Mouse (Mus musculus) ovary, adult 18-20 months (tissue): Measurements from ENCODE around the gene Spats2.
"Not testable (repeated sequence)": the region's sequence is repeated elsewhere in the genome, so short reads cannot be mapped to it uniquely, and the experiment has no call there.

Experiments used
- DNase-seq: peaks from one replicate; pipeline ENCODE4 v3.0.0; 2022; ENCODE audit warnings: low spot score, mixed read lengths

Spats2 gene

GRCm38 (mm10) chr15:99138389-99138788 lies 12.7 kb downstream of the Spats2 start:
- DNase-seq: no peak

GRCm38 (mm10) chr15:99139669-99140068 lies 14.0 kb downstream of the Spats2 start:
- DNase-seq: no peak

DNA sequence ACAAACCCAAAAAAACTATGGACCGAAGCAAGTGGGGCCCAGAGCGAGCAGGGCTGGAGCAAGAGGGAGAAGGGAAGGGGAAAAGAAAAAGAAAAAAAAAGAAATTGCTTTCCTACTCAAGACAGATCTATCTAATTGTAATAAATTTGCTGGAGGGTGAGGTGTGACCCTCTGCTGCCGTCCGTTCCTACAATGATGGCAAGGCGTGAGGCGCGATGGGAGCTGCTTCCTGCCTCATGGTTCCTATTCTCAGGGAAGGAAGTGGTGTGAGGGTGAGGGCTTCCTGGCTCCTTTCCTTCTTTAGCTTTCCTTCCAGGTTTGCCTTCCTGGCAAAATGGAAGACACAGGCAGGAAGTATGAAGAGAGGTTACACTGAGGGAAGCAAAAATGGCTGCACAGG lies 24.8 kb downstream of the Spats2 start:
- no peak for DNase-seq

GRCm38 (mm10) chr15:99151324-99151723 lies 25.6 kb downstream of the Spats2 start:
- DNase-seq: no peak

GRCm38 (mm10) chr15:99153466-99153865 lies 27.8 kb downstream of the Spats2 start:
- no peak for DNase-seq

GRCm38 (mm10) chr15:99154515-99154914 lies 28.8 kb downstream of the Spats2 start:
- not testable (repeated sequence) for DNase-seq

DNA sequence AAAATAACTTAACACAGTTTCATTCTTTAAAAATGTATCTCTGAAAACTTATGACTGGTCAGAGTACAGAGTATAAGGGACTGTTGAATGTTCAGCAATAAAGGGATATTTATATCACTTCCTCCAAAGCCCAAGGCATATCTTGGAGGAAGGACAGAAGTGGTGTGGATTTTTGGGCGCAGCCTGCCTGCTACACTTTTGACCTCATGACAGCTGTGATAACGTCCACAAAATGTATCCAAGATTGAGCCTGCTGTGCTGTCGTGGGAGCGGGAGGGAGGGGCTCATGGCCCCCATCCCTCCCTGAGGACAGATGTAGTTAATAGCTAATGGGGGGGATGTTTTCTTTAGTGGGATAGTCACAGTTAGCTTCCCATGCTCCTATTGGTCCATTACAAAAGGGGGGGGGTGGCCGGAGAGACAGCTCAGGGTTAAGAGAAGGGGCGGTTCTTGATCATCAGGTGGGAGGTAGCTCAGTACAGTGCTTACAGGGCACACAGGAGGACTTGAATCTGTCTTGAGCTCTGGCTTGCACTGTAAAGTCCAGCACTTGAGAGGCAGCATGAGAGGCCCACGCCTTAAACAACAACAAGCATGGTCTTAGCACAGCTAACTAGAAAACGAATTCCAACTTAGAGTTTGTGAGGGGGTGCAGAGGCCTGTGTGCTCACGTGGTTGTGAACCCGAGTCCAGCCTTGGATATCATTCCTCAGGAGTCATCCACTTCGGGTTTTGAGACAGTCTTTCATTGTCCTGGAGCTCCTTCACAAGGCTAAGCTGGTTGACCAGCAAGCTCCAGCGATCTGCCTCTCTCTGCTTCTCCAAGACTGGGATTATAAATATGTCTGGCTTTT lies 38.0 kb downstream of the Spats2 start:
- DNase-seq: no peak

DNA sequence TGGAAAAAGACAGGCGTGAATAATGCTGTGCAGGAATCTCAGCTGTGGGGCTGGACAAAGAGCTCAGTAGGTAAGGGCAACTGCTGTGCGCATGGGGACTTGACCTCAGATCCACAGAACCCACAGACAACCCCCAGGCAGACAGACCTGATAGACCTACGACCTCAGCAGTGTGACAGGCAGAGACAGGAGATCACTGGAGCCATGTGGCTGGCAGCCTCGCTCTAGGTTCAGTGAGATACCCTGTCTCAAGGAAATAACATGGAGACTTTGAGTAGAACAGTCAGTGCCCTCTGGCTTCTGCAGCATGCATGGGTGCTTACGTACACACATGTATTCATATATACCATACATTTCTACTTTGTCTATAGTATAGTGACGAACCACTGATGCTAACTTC lies 46.4 kb downstream of the Spats2 start:
- no peak for DNase-seq

DNA sequence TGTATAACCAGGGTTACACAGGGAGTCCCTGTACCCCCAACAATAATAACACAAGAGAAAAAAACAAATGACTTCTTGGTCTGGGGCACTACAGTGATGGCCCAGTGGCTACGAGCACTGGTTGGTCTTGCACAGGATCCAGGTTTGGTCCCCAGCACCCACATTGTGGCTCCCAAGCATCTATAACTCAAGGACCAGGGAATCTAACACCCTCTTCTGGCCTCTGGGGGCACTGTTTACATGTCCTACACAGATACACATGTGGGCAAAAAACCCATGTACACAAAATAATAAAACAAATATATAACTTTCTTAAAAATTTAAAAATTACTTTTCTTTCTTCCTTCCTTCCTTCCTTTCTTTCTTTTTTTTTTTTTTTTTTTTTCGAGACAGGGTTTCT lies 53.9 kb downstream of the Spats2 start:
- no peak for DNase-seq

GRCm38 (mm10) chr15:99184217-99184914 lies 58.6 kb downstream of the Spats2 start:
- no peak for DNase-seq

DNA sequence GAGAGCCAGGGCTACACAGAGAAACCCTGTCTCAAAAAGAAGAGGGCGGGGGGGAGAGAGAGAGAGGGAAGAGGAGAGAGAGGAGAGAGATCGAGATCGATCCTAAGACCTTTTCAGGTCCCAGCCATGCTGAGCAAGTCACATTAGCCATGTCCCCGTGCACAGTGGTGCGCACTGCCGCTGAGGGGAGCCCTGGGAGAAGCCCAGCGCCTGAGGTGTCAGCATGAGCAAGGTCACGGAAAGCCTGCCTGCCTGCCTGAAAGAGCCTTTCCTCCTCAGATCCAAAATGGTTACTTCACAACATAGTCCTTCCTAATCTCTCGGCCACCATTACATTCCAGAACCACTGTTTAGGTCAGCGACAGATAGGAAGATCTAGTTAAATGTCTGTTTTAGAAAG lies 68.6 kb downstream of the Spats2 start:
- no peak for DNase-seq

DNA sequence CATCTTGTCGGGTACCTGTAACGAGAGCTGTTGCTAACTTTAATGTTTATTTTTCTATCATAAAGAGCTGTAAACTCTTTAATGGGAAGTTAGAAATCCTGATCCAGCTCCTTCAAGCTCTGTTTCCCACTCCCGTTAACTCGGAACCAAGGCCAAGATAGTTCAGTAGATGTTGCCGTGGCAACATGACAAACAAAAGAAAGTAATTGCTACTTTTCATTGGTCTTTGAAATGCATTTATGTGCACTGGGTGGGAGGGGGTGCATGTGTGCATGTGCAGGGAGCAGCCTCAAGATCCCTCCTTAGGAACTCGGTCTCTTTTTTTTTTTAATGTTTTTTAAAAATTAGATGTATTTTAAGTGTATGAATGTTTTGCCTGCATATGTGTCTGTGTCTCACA lies 69.3 kb downstream of the Spats2 start:
- DNase-seq: no peak

DNA sequence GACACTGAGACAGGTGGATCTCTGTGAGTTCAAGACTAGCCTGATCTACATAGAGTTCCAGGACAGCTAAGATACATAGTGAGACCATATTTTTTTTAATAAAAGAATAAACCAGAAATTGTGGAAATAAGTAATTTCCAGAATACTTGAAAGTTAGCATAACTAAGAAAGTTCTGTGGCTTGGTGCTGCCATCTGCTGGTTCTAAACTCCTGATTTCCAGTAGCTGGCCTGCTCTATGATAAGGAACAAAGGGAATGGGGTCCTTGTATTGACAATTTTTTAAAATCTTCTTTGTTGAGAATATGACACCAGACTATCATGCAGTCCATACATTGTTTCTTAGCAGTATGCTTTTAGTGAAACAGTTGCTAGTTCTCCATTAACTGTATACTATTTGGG lies 73.0 kb downstream of the Spats2 start:
- no peak for DNase-seq

GRCm38 (mm10) chr15:99205959-99206358 lies 80.2 kb downstream of the Spats2 start:
- DNase-seq: no peak

DNA sequence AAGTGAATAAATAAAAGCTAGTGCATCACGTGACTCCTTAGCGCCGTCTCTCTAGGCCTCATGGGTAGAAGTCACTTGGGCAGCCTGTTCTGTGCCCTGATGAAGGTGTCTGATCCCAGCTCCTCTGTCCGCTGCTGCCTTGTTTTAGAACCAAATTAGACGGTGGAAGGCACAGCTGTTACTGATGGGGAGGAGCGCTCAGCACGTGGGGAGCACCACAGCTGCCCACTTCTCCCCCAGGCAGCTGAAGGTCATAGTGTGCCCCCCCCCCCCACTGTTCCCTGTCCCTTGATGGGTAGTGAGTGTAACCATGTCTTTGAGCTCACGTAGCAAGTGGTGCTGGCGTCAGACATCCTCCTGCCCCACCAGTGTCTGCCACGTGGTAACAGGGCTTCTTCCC lies 87.5 kb downstream of the Spats2 start:
- DNase-seq: no peak

DNA sequence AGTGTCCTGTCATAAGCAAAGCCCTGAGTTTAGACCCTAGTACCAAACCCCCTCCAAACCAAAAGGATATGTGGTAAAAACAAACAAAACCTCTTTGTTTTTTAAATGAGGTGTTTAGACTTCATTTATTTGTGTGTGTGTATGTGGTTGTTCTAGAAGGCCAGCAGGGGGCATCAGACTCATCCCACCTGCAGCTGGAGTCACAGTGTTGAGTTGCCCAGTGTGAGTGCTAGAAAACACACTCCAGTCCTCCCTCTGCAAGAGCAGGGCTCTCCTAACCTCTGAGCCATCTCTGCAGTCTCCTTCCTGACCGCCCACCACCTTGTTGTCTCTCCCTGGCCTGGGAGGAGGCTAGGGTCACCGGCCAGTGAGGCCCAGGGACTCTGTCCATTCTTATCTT lies 89.2 kb downstream of the Spats2 start:
- no peak for DNase-seq

GRCm38 (mm10) chr15:99215741-99216463 lies 90.2 kb downstream of the Spats2 start:
- no peak for DNase-seq

DNA sequence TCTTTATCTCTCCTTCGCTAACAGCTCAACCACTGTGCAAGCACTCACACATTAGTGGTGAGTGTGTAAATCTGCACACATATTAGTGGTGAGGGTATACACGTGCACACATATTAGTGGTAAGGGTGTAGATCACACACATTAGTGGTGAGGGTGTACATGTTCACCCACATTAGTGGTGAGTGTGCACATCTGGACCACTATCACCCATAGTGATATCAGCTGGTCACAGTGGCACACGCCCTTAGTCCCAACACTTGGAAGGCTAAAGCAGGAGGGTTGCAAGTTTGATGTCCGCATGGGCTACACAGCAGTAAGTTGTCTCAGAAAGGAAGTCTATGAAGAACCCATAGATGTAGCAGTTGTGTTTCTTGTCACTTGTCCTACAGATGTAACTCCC lies 91.9 kb downstream of the Spats2 start:
- DNase-seq: no peak

- no peak for DNase-seq
Observed at GRCm38 (mm10) chr15:99221315-99221952, 95.7 kb downstream of the Spats2 start.

GRCm38 (mm10) chr15:99222794-99223584 lies 97.3 kb downstream of the Spats2 start:
- DNase-seq: no peak

DNA sequence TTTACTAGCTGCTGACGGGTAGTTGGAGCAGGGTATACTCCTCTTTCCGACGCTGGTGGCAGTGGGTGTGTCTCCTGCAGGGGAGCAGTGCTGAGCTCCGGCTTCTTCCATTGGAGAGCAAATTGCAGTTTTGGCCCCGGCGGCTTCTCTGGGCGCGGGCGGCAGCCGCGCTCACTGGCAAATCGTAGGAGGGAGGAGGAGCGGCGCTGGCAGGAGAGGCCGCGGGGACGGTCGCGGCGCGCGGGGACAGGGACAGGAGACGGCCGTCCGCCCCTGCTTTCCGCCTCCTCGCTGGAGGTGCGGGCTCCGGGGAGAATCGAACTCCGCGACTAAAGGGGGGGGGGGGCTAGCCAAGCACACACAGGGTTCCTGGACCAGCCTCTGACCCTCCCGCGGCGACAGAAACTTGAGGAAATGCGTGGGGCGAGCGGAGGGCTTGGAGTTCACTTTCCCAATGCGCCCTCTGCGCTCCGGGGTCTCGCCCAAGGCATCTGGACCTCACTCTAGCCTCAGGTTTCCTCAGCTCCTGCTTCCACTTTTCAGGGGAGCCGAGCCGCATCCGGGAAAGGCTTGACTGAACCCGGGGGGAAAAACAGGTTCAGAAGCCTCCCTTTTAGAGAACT lies 98.0 kb downstream of the Spats2 start:
- DNase-seq: no peak
